Mouse (Mus musculus) embryo, embryonic 10 days (tissue): Measurements from ENCODE around the gene Upb1.
"Not testable (repeated sequence)": the region's sequence is repeated elsewhere in the genome, so short reads cannot be mapped to it uniquely, and the experiment has no call there.

ENCODE experiments used
- DNase-seq: peaks from one replicate; pipeline ENCODE4 v3.0.0-alpha.2; 2015; ENCODE audit warnings: low spot score

The Upb1 gene

DNA sequence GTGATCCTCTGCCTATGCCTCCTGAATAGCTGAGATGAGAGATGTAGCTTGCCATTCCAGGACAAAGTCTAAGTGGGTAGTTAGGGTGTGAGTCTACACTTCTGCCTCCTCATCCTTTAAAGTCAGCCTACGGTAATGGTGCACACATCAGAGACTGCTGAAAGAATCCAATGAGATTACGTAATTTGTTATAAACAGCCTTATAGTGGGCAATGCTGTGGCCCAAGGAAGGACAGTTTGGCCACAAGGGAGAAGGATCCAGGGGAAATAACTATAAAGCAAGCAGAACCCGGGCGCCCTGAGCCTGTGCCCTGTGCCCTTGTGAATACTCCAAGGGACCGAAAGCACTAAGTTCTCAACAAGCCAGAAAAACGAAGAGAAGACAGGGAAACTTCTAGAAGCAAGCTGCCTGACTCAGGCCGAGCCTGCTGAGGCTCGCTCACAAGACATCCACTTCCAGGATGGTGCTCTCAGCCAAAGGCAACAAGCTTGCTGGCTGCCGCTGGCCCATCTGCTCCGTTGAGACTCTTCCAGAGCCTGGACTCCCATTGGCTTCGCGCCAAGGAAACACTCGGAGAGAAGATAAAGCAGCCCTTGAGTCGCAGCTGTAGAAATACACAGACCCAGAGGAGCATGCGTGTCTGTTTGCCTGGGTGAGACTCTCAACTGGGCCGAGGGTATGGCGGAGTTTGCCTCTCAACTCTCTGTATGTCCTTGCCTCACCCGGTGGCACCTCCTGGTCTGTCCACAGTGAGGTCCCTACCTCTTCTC lies 55.3 kb downstream of the Upb1 start:
- not testable (repeated sequence) for DNase-seq

DNA sequence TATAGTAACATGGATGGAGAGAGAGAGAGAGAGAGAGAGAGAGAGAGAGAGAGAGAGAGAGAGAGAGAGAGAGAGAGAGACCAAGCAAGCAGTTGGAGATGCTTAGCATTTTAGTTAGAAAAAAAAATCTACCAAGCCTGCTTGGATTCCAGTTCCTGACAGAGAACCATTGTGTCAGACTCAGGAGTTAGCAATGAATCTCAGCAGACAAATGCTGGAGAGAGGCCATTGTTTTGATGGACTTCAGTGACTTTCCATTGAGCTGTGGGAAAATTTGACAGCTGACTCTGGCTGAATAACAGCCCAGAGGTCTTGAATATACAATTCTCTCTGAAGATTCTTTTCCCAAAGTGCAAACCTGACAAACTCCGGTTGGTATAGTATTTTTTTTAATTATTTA lies 56.9 kb downstream of the Upb1 start:
- DNase-seq, result no peak

DNA sequence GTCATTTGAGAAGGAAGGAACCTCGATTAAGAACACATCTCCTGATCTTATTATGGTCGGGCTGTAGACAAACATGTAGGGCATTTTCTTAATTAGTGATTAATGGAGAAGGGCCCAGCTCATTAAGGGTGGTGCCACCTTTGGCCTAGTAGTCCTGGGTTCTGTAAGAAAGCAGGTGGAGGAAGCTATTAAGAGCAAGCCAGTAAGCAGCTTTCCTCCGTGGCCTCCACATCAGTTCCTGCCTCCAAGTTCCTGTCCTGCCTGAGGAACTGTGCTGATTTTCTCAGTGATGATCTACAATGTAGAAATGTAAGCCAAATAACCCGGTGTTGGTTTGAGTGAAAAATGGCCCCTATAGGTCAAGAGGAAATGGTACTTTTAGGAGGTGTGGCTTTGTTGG lies 57.4 kb downstream of the Upb1 start:
- no peak for DNase-seq

DNA sequence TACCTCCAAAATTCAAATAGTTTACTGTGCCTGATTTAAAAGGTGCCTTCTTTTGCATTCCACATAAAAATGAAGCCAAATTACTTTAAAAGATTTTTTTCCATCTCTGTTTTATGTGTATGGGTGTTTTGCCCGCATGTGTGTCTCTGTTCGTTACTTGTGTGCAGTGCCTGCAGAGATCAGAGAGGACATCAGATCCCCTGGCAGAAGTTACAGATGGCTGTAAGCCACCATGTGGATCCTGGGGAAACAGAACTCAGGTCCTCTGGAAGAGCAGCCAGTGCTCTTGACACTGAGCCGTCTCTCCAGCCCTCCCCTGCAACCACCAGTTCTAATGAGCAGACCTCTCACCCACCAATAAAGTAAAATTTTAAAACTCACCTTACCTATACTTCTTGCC lies 61.8 kb downstream of the Upb1 start:
- DNase-seq, result no peak

DNA sequence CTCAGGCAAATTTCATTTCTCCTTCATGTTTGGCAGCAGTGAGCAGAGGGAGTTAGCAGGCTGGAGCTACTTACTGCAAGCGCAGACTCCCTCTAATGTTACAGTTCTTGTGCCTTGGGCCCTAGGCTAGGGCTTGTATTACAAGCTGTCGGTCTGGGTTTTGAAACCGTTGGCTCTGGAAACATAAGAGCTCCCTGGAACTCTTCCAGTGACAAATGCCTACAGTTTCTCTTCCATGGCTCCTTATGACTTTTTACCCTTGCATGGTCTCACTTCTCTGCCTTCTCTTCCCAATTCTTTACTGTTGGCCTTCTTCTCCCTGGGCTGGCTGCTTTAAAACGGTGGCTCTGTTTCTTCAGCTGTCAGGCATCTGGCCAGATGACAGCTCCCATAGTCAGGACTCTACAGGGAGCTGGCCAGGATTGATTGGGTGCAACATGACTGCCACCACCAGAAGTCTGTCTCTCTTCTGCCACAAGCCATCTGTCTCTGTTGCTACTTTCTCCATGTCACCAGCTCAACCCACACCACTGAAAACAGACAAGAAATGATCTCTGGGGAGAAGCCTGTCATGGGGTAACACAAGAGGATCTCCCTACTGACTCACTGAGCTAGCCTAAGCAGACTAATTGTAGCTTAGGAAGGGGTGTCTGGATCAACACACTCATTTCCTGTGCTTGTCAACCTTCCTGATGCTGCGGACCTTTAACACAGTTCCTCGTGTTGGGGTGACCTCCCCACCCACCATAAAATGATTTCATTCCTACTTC lies 65.1 kb downstream of the Upb1 start:
- peak; percentile 27 for DNase-seq

DNA sequence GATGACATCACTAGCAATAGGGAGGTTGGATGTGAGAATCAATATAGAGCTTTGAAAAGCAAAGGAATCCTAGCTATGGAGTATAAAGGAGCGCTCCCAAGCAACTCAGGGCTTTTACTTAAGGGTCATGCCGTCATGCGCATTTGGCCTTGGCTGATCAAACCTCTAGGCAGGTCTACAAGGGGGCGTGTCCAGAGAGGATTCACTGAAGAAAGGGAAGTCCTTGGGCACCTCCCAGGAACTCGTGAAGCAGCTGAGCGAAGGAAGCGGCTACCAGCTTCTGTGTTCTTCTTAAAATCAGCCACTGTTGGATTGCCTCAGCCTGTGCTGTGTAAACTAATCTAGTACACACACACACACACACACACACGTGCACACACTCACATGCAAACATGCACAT lies 72.5 kb downstream of the Upb1 start:
- DNase-seq, result no peak

DNA sequence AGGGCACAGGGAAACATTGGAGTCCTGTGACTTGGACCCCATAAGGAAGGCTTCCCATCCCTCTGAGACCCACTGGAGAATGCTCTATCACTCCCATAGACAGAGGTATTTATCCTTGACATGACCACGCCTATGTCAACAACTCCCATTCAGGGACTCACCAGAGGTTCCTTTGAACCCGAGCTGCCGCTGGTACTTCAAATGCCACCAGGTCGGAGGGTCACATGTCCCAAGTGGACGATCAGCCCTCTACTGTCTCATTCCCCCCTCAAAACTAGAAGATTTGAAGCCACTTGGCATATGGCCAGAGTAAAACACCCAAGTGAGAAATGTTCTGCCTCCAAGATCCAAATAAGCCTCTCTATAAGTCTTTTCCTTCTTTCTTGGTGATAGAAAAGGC lies 73.7 kb downstream of the Upb1 start:
- peak; percentile 30 for DNase-seq

DNA sequence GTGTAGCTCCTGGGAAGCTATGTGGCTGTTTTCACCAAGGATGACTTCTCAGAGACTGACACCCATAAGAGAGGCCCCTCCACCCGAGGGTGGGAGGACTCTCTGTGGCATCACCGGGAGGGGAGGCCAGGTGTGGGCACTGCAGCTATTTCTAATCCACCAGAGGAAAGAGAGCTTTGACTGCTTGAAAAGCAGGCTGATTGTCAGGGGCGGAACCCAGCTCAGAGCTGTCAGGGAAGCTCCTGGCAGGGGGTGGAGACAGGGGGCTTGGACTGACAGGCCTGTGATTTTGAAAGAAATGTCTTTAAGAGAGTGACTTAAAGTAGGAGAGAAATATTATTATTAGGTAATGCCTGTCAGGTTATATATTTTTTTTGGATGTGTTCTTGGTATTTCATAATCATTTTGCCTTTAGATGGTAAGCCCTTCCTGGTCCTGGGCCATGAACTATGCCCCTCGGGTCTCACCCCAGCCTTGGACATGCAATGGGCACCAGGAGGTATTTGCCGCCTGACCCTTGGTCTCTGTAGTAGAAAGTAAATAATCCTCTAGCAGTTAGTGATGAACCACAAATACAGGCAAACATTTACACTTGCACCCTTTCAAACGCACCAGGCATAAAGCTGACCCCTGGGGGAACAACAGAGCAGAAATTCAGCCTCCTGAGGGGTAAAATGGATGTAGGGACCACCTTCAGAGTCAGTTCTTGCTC lies 74.4 kb downstream of the Upb1 start:
- DNase-seq, result not testable (repeated sequence)

DNA sequence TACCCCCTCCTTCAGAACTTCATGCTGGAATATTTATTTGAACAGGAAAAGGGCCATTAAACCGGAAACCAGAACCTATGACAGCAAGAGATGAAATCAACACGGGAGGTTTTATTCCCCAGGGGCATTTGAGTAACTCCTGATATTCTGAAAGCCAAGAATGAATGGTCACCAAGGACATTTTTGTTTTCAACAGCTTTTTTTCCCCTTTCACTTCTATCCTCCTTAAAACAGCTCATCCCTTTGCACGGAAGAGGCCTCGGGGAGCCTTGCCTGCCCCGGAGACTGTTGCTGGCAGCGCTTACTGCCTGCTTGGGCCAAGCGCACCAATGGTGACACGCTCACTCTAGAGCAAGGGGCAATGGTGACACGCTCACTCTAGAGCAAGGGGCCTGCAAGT lies 76.1 kb downstream of the Upb1 start:
- DNase-seq, result no peak

DNA sequence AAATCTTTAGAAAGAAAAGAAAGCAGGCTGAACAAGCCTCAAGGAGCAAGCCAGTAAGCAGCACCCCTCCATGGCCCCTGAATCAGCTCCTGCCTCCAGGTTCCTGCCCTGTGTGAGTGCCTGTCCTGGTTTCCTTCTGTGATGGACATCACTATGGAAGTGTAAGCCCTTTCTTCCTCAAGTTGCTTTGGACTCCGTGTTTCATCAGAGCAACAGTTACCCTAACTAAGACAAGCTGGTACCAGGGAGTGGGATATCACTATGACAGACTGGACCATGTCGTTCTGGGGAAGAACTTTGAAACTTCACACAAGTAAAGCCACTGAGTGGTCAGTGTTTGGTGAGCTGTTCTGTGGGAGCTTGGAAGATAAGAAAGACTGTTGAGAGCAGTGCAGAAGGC lies 79.0 kb downstream of the Upb1 start:
- no peak for DNase-seq

DNA sequence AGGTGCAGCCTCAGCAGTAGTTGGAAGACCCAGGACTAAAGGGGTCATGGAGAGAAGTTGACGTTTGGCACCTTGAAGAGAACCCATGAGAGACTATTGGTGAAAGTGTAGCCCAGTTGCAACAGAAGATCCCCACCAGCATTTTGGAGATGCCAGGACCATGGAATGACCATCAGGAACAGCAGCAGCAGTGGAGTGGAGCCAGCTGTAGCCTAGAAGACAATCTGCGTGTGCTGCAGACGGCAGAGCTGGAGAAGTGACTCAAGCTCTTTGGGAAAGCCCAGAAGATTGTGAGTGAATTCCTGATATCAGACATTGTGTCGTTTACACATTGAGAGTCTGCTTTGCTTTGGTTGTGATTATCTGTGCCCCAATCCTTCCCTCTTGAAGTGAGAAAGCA lies 80.8 kb downstream of the Upb1 start:
- DNase-seq, result no peak

DNA sequence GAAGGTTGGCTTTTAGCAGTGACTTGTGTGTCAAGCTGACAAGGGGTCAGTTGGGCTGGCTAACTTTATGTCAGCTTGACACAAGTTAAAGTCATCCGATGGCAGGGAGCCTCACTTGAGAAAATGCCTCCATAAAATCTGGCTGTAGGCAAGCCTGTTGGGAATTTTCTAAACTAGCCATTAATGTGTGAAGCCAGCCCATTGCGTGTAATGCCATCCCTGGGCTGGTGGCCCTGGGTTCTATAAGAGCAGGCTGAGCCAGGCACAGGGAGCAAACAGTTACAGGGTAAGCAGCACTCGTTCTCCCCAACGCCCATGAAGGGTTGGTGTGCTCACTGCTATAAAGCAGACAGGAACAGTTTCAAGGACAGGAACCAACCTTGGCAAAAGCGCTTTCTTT lies 81.4 kb downstream of the Upb1 start:
- no peak for DNase-seq

DNA sequence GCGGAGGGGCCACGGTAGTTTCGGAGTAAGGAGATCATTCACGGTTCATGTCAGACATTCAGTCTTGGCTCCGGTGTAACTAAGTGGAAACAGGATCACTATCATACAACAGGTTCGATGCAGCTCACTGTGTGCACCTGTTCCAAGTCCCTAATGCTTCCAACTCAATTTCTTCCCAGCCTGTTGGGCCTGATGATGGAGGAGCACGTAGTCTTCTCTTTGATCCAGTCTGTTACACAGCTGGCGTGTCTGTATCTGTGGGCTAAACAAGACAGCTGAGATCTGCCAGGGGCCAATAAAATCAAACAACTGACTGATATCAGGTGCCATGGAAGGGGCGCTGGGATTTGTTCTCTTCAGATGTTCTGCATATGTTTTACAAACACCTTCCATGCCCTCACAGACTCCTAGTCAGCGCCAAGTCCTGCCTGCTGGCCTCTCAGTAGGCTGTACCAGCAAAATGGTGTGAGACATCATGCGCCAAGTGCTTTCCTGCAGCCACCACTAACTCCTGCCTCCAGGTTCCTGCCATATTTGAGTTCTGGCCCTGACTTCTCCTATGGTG lies 82.1 kb downstream of the Upb1 start:
- DNase-seq, result no peak

DNA sequence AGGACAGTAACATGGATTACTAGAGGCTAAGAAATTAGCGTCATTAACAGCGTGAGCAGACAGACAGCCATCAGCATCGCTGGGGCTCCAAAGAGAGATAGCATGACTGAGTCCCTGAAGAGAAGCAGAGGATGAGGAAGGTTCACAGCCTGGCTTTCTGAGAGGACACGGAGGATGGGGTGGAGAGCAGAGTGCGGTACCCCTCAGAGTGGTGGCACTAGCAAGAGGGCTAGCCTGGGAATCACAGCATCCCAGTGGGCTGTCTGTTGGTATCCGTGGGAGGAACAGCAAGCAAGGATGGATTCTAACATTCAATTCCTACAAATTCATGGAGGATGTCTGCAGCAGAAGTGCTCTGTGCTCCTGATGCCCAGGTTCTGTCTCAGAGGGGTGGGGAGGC lies 83.2 kb downstream of the Upb1 start:
- no peak for DNase-seq

DNA sequence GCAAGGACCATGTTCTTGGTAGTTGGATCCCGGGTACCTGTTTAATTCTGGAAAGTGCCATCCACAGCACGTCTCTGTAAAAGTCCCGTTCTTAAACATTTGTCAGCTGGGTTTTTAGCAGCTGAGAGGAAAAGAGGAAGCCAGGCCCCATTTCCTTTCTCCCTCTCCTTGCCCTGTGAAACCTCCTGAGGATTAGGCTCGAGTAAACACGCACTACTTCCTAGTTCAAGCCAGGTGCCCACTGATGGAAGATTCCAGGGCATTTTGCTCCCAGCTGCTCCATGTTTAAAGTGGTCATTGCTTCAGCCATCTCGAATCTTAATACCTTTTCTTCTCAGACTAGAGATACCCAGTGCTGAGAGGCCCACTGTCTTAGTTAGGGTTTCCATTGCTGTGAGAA lies 83.9 kb downstream of the Upb1 start:
- no peak for DNase-seq

DNA sequence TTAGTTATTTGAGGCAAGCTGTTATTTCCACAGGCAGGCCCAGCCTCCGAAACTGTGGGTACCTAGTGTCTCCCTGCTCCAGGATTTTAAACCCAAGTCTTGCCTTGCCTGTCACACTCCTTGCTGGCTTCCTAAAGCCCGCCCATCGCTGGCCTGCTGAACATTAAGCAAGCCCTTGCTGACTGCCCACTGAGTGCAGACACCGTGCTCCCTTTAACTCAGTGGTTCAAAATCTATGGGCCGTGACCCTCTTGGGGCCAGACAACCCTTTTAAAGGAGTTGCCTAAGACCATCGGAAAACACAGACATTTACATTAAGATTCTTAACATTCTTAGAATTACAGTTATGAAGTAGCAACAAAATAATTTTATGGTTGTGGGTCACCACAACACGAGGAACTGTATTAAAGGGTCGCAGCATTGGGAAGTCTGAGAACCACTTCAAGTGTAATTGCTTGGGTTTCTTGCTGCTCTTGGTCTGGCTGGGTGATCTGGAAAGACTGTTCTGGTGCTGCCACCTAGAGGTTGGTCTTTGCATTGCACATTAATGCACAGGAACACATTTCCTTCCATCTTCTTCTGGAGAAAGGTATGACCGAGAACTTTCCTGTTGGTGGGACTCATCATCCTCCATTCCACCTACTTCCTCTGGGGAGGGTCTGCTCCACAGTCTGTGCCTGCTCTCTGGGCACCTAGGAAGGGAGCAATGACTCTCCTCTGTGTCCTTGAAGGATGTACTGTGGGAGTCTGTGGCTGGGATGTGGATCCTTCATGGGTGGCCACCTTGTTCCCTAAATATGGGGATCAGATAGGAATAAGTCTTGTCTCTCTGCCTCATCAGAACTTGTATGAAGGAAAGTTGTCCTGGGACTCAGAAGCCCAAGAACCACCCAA lies 85.4 kb downstream of the Upb1 start:
- DNase-seq, result peak; percentile 85

DNA sequence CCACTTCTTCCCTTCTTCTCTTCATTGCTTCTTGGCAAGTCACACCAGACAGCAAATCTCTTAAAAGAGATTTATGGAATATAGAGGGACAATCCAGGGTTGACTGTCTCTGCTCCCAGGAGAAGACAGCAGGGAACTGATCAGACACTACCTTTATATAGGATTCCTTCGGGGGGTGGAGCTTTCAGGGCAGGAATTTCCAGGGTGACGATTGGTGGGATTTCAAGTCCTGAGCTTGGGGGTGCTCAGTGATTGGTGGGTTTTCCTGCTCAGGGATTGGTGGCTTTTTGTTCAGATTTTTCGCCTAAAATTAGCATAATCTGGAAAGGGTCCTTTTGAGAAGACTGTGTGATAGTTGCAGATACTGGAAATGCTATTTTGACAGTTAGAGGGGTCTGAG lies 86.2 kb downstream of the Upb1 start:
- no peak for DNase-seq

DNA sequence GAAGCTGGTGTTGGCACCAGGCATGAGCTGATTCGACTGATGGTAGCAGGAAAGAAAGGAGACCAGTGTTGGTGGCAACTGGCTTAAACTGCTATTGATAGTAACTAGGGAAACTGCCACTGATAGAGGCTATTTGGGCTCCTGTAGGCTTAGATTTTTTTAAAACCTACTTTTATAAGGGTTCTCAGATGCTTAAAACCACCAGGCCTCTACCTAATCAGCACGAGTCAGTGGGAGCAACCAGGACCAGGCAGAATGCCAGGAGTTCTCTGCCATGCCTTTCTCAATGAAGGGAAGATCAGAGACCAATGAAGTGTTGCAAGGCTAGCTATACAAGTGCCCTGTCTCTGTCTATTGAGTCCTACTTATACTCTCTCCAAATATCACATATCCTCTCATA lies 88.6 kb downstream of the Upb1 start:
- no peak for DNase-seq

DNA sequence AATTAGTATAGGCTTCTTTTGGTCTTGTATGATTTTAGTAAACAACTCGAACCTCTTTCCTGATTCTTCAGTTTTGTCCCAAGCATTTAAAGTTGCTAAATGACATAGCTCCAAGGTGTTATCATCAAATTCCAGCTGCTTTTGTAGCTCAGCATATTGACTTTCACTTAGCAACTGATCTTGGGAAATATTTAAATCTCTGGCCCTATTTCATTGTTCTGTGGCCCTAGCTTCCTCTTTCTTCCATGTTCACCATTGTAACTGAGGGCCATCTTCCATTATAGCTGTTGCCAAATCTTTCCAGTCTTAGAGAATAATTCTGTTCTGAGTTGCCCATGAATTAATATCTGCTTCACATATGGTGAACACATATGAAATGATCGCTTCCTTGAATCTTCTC lies 89.8 kb downstream of the Upb1 start:
- no peak for DNase-seq
